Mouse (Mus musculus) right cerebral cortex, adult 18-20 months (tissue): ENCODE results near the gene Hoxc6.

Source experiments
- DNase-seq: peaks from one replicate; pipeline ENCODE4 v3.0.0; 2022; ENCODE audit warnings: mixed read lengths

Hoxc6 gene

DNA sequence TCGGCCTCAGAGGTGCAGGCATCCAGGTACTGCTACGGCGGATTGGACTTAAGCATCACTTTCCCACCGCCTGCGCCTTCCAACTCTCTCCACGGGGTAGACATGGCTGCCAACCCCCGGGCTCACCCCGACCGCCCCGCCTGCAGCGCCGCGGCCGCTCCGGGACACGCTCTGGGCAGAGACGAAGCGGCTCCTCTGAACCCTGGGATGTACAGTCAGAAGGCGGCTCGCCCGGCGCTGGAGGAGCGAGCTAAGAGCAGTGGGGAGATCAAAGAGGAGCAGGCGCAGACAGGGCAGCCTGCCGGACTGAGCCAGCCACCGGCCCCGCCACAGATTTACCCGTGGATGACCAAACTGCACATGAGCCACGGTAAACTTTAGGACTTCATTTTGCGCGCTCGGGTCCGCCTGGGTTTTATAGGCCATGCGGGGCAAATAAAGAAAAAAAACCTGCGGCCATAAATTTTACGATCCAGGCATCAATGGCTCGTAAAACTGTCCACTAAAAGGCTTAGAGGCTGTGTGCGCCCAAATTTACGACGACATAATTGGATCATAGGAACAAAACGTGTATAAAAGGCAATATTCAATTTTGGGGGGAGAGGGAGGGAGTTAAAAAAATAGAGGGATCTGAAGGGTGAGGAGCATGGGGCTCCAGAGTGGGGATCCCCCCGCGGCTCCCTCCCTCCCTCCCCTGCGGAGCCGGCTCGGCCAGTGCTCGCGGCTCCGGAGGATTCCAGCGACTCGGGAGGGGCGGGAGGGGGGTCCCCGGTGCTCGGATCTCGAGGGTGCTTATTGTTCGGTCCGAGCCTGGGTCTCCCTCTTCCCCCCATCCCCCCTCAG is 16.3 kb downstream of the Hoxc6 start:
- no peak for DNase-seq

DNA sequence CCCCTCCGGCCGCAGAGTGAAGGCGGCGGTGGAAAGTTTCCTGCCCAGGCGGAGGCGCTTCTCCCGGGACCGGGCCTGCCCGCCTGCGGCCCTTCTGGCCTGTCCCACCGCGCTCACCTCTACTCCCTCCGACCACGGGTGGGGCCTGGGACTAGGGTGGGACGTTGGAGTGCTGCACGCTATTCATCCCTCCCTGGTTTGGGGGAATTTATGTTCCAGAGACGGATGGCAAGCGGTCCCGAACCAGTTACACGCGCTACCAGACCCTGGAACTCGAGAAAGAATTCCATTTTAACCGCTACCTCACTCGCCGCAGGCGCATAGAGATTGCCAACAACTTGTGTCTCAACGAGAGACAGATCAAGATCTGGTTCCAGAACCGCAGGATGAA is 16.9 kb downstream of the Hoxc6 start:
- DNase-seq = no peak

DNA sequence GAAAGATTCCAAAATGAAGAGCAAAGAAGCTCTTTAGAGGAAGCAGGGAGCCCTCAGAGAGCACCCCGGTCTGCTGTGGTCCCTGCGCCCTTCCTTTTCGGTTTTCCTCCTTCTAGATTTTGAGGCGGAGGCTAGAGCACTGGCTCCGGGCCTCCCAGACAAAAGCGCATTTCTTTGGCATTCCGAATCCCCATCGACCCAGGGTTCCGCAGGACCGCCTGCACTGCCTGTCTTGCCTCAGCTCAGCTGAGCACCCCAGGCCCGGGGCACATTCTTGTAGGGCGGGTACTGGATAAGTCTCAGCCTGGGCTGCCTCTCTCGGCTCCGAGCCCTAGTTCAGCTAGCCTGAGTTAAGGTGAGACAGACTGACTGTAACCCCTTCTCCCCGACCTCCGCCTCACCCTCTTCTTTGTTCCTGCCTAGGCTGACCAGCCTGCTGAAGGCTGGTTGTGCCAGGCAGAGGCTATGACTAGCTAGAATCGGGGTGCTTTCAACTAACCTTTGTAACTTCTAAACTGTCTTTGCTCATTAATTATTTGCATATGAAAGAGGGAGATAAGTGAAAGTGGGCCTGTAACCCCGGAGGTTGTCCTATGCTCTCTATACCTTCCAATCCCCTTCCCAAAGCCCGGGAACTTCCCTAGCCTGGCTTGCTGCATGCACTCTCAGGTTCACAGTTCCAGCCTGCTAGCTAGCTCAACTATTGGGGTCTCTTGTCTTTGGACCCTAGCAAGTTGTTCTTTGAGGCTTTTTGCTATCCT is 17.5 kb downstream of the Hoxc6 start:
- no peak for DNase-seq

DNA sequence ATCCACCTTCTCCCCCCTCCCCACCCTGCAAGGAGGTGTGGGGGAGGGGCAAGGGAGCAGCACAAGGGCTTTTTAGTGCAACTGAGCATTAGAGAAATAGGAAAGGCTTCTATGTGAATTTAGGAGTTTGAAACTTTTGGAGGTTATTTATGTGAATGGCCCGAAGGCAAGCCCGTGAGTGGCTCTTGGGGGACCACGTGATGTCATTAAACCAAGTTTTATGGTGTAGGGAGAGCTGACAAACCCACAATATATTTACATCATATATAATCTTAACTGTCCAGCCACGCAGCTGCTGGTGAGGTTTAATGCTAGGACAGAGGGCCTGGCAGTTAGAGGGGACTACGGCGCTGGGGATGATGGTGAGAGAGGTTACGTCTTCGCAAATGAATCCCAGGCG is 20.6 kb downstream of the Hoxc6 start, which contains the start of gene Hoxc4:
Gene Hoxc4 (plus strand): TSS at position 299 of the 400 bp plus-strand sequence.
- DNase-seq = no peak

DNA sequence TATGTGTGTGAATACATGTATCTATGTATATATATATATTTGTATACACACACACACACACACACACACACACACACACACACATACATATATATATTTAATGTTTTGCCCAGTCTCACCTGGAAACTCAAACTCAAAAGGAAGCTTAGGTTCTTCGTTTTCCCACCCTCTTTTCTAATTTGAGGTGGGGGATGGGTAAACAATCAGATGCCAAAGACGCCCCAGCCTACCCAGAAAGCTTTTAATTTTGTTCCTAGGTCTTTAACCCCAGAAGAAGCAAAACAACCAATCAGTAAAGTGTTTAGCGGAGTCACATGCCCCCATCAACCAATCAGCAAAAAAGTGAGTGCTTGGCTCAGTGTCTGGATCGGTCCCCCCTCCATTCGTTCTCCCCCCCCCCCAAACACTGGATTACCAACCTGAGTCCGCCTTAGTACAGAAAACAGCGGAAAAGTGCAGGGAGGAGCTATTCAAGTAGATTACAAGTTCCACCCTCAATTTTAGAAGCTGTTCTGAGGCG is 22.9 kb downstream of the Hoxc6 start:
- no peak for DNase-seq

DNA sequence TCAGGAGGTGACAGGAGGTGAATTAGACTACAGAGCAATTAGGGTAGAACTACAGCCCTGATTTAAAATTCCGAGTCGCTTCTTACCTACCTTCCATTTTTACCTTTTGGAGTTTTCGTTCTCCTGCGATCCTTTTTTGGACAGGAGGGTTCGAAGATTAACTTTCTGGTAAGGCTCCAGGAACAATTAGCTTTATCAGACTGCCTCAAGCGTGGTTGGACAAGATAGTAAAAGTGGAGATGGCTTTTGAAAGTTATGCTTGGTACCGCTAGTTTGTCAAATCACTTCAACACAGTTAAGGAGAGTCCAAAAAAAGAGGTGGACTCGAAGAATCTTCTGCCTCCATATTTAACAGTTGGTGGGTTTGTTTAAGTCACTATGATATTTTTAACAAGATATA is 23.5 kb downstream of the Hoxc6 start:
- no peak for DNase-seq

DNA sequence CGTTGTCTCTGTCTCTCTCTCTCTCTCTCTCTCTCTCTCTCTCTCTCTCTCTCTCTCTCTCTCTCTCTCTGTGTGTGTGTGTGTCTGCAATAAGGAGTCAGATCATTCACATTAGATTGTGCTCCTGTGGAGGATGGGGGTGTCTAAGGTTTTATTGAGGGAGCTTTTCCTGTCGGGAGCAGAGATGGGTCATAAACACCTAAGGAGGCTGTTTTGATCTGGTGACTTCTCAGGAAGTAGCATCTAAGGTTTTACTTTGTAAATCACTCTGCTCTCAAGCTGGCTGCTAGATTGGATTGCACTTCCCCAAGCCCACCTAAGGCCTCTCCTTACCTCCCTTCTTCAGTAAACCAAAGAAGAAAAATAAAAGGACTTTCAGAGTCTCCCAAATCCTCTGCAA is 26.1 kb downstream of the Hoxc6 start:
- no peak for DNase-seq

DNA sequence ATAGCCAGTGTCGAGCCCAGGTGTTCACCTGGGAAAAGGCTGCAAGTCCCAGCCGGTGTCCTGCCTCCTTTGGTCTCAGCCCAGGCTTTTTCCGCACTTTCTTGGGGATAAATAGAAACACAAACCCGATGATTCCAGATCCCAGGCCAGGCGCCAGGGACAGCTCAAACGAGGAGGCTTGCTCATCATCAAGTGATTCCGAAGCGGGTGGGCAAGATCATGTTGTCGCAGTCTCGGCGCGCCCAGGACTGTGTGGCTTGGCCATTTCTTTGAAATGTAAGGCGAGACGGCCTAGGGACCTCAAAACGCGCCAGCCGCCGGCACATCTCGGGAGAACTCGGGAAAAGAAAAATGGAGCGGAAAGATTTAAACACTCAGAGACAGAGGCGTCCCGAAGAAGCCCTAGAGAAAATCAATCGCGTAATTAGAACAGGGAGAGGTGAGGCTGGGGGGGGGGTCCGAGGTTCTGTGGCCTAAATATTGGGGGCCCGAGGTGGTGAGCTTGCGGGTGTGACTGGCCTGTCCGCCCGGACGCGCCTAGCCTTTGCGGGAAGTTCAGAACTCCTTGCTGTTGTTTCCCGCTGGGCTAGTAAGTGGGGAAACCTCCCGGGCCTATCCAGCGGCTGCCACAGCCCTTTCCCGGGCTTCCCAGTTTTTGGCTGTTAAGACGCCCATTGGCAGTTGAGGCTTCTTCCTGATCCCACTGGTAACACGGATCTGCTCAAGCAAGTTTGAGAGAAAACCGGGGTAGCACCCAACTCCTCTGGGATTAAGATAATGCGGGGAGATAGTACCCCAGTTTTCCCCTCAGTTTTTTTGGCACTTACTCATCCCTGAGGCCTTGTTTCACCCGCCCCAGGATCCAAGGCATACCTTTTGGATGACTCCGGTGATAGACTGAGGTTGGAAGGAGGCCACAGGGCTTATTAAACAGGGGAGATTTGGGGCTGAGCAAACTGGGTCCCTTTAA is 29.5 kb downstream of the Hoxc6 start:
- no peak for DNase-seq

DNA sequence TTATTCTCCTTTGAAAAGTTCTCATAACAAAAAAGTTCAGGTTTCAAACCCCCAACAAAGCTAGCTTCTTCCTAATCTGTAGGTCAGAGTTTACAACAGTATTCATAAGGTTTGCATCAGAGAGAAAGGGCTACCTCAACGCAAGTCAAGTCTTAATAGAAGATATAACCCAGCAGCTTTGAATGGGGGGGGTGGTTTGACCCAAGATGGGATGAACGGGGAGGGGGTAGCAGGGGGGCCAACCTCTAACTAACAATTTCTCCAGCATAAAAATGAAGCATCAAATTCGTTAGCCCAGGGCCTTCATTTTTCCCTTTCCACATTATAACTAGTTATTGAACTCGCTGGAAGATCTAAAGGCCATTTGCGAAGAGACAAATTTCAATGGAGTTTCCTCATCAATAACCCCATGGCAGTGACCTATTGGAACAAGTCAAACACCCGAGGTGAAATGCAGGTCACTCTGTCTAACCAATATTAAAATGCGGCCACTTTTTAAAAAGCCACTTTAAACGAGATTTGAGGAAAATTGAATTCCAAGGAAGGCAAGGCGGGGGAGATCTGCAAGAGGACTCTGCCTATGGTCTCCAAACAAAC is 31.0 kb downstream of the Hoxc6 start:
- DNase-seq = no peak

DNA sequence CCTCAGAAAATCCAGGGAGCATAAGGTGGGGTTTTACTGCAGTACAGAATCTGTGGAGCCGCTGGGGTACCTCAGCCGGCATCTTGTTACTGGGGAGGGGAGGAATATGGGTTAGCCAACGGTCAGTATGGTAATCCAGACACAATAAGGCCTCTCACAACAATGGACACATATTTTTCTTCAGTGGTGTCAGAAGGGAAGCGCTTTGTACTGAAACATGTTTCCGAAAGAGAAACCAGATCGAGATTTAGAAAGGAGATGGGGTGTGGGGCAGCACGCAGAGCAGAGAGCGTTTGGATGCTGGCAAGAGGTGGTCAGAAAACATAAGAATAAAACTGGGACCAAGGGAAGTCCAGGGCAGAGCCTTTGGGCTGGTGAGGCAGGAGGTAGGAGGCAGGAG is 32.1 kb downstream of the Hoxc6 start:
- no peak for DNase-seq

DNA sequence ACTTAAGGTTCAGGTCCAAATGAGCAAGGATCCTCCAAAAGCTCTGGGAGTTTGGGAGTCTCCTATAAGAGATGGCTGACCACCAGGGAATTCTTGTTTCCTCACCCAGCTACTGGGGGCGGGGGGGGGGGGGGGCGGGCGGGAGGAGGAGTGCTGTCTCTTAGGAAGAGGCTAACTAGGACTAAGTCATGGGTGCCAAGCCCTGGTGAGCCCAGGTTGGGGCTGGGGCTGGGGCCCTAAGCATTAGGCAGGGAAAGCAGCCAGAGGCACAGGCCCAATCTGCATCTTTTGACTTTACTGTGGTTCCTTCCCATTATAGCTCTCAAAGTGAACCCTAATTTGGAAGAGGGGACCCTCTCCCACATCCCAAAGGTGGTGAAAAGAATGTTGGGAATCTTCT is 34.1 kb downstream of the Hoxc6 start:
- DNase-seq = no peak

DNA sequence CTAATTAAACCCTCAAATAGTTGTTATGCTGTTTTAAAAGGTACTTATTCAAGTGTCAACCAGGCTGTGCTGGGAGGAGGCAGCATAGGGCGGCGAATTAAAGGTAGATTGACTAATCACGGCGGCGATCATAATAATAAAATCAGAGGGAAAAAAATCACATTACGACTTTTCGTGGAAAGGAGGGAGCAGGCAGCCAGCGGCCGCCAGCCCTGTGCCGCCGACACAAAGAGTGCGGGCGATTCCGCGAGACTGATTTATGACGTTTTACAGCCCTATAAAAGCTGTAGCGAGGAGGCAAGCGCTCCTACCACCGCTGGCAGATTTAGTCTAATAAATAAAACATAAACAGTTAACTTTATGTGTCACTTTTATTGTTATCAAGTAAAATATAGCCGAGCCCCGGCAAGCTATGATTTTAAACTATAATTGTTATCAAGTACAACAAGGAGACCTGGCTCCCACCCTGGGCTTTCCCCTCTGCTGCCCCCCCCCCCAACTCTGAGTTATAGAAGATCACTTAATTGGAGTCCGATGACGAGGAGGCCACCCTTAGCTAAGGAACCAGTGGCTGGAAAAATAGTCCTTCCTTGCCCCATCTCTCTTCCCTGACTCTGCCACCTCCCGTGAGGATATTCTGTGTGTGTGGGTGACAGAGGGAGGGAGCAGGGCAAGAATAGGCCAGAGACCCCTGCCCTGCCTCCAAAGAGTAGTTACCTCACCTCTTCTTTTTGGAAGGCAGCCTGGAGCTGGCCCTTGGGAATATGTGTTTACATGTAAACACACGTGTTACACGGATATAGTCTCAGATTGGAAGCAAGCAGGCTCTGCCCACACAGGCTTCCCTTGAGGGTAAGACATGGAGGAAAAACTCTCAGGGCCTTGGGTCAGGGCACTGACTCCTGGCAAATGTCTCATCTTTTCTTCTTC is 34.9 kb downstream of the Hoxc6 start:
- no peak for DNase-seq

DNA sequence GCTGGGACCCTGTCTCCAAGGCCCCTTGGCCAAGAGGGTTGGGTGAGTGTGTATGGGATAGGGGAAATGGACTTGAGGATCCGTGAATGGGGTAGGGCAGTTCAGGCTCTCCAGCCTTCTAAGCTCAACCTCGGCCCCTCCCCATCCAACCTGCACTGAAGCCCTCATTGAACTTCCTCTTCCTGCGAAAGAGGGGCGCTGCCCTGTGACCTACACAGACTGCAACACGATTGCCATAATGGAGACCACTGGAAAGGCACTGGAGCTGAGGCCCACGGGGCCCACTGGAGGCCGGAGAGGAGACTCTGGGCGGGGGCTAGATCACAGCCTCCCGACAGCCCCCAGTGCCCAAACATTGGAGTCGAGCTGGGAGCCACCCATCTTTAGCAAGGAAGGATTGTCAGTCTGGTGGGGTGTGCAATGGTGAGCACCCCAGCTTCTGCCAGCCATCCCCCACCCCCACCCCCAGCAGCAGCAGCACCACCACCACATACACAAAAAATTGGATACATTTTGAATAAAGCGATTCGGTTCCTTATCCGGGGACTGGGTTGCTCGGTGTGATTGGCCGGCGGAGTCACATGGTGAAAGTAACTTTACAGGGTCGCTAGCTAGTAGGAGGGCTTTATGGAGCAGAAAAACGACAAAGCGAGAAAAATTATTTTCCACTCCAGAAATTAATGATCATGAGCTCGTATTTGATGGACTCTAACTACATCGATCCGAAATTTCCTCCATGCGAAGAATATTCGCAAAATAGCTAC is 36.2 kb downstream of the Hoxc6 start:
- DNase-seq = no peak

DNA sequence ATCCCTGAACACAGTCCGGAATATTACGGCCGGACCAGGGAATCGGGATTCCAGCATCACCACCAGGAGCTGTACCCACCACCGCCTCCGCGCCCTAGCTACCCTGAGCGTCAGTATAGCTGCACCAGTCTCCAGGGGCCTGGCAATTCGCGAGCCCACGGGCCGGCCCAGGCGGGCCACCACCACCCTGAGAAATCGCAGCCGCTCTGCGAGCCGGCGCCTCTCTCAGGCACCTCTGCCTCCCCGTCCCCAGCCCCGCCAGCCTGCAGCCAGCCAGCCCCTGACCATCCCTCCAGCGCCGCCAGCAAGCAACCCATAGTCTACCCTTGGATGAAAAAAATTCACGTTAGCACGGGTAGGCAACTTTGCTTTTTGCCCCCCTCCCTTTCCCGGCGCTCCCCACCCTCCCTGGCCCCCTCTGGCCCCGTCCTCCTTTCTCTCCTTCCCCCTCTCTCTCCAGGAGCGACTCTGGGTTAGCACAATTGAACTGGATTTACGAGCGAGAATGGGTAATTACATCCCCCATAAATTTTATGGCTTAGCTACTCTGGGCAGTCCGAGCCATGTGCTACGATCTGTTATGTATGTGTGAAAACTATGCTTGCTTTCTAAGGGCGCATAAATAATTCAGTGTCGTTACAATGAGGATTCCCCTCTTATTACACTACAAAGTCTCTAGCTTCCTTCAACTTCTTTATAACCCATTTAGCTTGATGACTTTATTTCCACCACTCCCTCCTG is 36.9 kb downstream of the Hoxc6 start:
- DNase-seq = no peak

DNA sequence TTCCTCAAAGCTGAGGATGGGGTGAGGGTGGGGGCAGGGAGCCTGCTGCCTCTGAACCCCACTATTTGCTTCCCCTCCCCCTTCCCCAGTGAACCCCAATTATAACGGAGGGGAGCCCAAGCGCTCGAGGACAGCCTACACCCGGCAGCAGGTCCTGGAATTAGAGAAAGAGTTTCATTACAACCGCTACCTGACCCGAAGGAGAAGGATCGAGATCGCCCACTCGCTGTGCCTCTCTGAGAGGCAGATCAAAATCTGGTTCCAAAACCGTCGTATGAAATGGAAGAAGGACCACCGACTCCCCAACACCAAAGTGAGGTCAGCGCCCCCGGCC is 37.5 kb downstream of the Hoxc6 start:
- no peak for DNase-seq

DNA sequence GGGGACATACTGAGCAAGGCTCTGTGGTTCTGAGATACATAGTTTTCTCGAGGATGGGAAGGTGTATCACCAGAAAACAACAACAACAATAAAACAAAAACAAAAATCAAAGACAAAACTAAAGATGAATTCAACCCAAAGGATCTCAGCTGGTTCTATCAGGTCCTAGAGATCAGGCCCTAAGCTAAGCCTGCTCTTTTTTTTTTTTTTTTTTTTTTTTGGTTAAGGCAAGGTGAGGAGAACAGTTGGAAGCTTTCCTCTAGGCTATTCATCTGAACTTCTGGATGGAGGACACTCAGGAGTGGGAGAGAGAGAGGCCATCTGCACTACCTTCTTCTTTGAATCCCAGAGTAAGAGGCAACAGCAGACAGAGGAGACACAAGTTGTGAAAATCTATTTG is 39.5 kb downstream of the Hoxc6 start:
- DNase-seq = no peak

DNA sequence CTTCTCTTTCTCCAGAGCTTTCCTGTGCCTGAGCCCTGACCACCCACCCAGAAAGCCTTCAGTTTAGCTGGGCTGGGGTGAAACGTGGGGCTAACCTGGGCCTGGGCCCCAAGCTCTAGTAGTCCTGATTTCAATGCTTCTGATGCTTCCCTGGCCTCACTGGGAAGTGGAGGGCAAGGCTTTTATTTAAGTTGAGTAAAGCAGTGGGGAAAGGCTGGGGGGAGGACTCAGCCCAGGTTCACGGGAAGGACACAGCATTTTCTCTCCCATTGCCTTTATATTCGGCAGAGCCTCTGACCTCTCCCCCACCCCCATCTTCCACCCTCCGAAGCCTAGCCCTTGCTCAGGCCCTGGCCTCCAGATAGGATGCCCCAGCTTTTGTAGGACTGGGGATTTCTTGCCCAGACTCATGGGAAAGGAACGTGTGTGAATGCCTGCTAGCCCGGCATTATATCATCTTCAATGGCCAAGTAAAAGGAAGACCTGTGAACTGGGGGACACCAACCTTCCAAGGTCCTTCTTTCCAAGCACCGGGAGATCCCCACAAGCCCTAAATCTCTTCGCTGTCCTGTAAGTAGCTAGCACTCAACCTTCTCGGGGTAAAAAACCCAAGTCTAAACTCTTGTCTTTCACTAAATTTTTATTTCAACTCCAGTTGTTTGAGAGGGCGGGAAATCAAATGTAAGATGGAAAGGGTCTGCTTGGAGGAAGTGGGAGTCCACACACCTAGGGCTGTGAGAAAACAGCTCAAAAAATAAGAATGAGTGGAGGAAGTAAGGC is 40.8 kb downstream of the Hoxc6 start:
- DNase-seq = no peak

DNA sequence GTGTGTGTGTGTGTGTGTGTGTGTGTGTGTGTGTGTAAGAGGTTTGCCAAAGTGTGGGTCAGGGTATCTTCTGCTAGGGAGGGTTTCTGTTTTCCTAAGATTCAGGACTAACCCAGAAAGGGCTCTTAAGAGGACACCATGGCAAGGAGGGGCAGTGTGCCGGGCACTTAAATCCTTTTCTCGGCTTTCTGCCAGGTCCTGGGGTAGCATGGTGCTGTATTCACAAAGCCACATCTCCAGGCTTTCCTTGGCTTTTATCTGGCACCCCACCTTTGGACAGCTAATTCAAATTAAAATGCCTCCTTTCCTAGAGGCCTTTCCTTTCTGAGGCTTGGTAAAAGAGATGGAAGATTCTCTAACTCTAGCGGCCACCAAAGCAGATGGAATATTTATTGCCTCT is 41.6 kb downstream of the Hoxc6 start:
- DNase-seq = no peak

DNA sequence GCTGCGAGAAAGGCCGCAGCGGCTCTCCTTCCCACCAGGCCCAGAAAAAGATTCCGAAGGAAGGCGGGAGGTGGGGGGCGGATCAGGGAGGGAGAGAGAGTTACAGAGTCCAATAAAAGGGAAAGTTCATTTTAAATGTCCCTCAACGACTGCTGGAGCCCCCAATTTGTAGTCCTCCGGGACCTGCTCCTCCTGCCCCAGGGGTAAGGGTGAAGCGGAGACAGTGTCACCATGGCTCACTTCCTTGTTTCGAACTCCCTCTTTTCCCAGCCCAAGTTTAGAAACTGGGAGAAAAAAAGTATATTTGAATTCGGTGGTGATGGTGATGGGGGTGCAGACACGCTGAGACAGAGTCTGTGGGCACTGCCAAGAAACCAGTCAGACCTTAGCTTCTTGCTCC is 42.5 kb downstream of the Hoxc6 start:
- DNase-seq = no peak
